Mouse (Mus musculus) heart, embryonic 13.5 days (tissue): ENCODE results near the gene Apoe. TPM values are rescaled to one million over a fixed set of nuclear protein-coding genes. Genes with fewer than 3 reads are reported as not detected.

ENCODE experiments used
- ATAC-seq: fragments of 200-750 bp; cut with Nextera tagmentation; 2 replicates; pipeline ENCODE4 v1.8.0; 2017; ENCODE audit warnings: moderate TSS enrichment; ENCODE audit not compliant: insufficient number of reproducible peaks, low FRiP score, low TSS enrichment; ENCODE audit errors: extremely low read depth
- H3K27ac ChIP-seq: fragments of 300-500 bp; sonication (generic); replicated peaks from 2 replicates; pipeline ENCODE4 v1.5.1; 2015; ENCODE audit warnings: moderate library complexity, mild to moderate bottlenecking, inconsistent platforms
- H3K27me3 ChIP-seq: fragments of 300-500 bp; sonication (generic); replicated peaks from 2 replicates; pipeline ENCODE4 v1.6.1; 2015; ENCODE audit warnings: mild to moderate bottlenecking, inconsistent platforms
- H3K36me3 ChIP-seq: fragments of 300-500 bp; sonication (generic); 2 replicates; pipeline ENCODE4 v1.6.1; 2015; ENCODE audit warnings: mild to moderate bottlenecking, inconsistent platforms
- H3K4me1 ChIP-seq: fragments of 300-500 bp; sonication (generic); 2 replicates; pipeline ENCODE4 v1.6.1; 2015; ENCODE audit warnings: inconsistent platforms
- H3K4me2 ChIP-seq: fragments of 300-500 bp; sonication (generic); 2 replicates; pipeline ENCODE4 v1.6.1; 2015; ENCODE audit warnings: inconsistent platforms, mild to moderate bottlenecking, moderate library complexity
- H3K4me3 ChIP-seq: fragments of 300-500 bp; sonication (generic); 2 replicates; pipeline ENCODE4 v1.5.1; 2015; ENCODE audit warnings: moderate library complexity, mild to moderate bottlenecking, inconsistent platforms
- H3K9ac ChIP-seq: fragments of 300-500 bp; sonication (generic); 2 replicates; pipeline ENCODE4 v1.6.1; 2015; ENCODE audit warnings: inconsistent platforms, mild to moderate bottlenecking, moderate library complexity
- H3K9me3 ChIP-seq: fragments of 300-500 bp; sonication (generic); 2 replicates; pipeline ENCODE4 v1.6.1; 2016; ENCODE audit warnings: inconsistent platforms
- WGBS: fragments of 180-500 bp; shearing (Covaris S2); methylation state at CpG from one replicate; pipeline ENCODE4 v1.1.7; 2015; ENCODE audit warnings: mixed read lengths; 5-methylcytosine and 5-hydroxymethylcytosine counted together
- polyA plus RNA-seq: library from polyadenylated mRNA; unstranded; fragments of >200 nt; fragmentation: Nextera tagmentation; extraction: Ambion mirVana; gene quantifications from 2 replicates; pipeline ENCODE4 v1.2.1, GENCODE M21; 2015

Apoe gene
- polyA plus RNA-seq, 1 experiment from 2014 or later: 480 TPM

DNA sequence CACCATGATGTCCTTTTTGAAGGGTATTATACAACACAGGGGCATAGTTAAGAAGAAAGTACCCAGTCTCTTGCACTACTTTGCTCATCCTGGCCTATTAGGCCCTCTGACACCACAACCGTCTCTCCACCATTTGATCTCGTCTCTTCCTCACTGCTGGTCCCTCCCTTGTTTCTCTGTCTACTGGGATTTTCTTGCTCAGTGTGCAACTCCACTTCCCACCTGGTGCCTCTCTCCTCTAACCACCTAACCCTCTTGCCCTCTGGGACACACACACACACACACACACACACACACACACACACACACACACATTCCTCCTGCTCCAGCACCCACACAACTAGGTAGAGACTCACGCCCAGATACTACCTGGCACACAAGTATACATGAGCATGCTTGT lies 20.1 kb downstream of the Apoe start:
- Histone ChIP-seq H3K36me3 (no peaks in the 10 kb centered on the region), H3K9me3 (no peaks in the 10 kb centered on the region), H3K27ac (no peak overlapping the region), H3K4me3 (no peak overlapping the region), H3K4me2 (no peak overlapping the region), H3K9ac (no peak overlapping the region), H3K4me1 (peaks cover 7% of the 10 kb centered on the region; the same call in 1 of the 2 replicates), H3K27me3 (no peaks in the 10 kb centered on the region)
- ATAC-seq: no peak
- 95% methylated on average over 3 of the region's 3 CpGs for WGBS

DNA sequence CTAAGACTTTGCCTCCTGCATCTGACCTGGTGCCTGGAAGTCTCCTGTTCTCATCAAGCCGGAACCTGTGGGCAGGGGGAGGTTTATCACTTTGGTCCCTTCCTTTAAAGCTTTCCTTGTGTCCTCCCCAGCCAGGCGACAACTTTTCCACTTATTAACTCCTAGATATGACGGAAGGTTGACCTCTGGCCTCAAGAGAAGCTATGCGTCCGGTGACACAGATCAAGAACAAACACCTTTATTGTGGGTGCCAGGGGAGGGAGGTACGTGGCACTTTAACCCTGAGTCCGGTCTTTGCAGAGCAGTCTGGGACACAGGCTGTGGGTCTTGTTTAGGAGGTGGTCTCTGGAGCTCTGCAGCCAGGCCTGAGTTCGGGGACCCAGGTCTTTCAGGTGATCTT lies 21.1 kb downstream of the Apoe start, which contains the start of gene Apoc2:
TSS of gene Apoc2 (minus strand) at position 70 of the 400 bp plus-strand sequence.
- ATAC-seq: no peak
- no peak within 1 kb of the TSS for H3K27ac ChIP-seq
- H3K4me1 ChIP-seq: peaks cover 7% of the 10 kb centered on the region; the same call in 1 of the 2 replicates
- no peaks in the 10 kb centered on the region for H3K9me3 ChIP-seq
- no peaks in the 10 kb centered on the region for H3K27me3 ChIP-seq
- WGBS: 52% methylated on average over 8 of the region's 8 CpGs
- no peak within 1 kb of the TSS for H3K4me3 ChIP-seq
- H3K4me2 ChIP-seq: no peak within 1 kb of the TSS
- H3K36me3 ChIP-seq: no peaks in the 10 kb centered on the region
- no peak within 1 kb of the TSS for H3K9ac ChIP-seq

DNA sequence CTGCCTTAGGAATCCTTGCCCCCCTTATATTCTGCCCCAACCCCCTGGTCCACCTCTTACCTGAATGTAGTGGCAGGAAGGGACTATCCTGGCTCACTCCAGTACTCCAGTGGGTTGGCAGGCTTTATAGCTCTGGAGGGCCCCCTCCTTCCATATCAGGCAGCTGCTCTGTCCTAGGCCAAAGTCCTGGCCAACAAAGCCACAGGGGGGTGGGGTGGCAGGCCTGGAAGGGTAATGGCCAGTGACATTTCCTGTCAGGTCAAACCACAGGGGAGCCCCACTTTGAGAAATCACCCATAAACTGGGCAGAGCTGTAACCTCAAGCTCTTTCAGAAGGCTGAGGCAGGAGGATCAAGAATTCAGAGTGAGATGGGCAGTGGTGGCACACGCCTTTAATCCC lies 22.3 kb downstream of the Apoe start:
- no peak overlapping the region for H3K4me2 ChIP-seq
- H3K4me3 ChIP-seq: no peak overlapping the region
- H3K9me3 ChIP-seq: no peaks in the 10 kb centered on the region
- 61% methylated on average over 1 of the region's 1 CpGs for WGBS
- peaks cover 7% of the 10 kb centered on the region; the same call in 1 of the 2 replicates for H3K4me1 ChIP-seq
- H3K27me3 ChIP-seq: no peaks in the 10 kb centered on the region
- H3K27ac ChIP-seq: no peak overlapping the region
- ATAC-seq: no peak
- H3K36me3 ChIP-seq: no peaks in the 10 kb centered on the region
- no peak overlapping the region for H3K9ac ChIP-seq

DNA sequence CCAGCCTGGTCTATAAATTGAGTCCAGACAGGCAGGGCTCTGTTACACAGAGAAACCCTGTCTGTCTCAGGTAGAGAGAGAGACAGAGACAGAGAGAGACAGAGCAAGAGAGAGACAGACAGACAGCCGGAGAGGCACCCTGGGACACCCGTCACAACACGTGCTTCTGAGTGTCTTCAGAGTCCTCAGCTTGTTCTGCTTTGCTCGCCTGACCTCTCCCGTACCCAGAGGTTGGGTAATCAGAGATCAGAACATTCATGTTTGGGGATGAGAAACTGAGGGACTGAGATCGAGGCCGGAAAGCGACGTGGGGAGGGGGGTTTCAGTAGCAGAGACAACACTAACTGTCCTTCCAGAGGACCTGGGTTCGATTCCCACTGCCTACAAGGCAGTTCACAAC lies 23.2 kb downstream of the Apoe start:
- Histone ChIP-seq H3K4me1 (no peaks in the 10 kb centered on the region), H3K4me2 (no peak overlapping the region), H3K36me3 (no peaks in the 10 kb centered on the region), H3K9ac (no peak overlapping the region), H3K9me3 (no peaks in the 10 kb centered on the region), H3K27me3 (no peaks in the 10 kb centered on the region), H3K4me3 (no peak overlapping the region), H3K27ac (no peak overlapping the region)
- no peak for ATAC-seq
- WGBS: 74% methylated on average over 10 of the region's 10 CpGs

DNA sequence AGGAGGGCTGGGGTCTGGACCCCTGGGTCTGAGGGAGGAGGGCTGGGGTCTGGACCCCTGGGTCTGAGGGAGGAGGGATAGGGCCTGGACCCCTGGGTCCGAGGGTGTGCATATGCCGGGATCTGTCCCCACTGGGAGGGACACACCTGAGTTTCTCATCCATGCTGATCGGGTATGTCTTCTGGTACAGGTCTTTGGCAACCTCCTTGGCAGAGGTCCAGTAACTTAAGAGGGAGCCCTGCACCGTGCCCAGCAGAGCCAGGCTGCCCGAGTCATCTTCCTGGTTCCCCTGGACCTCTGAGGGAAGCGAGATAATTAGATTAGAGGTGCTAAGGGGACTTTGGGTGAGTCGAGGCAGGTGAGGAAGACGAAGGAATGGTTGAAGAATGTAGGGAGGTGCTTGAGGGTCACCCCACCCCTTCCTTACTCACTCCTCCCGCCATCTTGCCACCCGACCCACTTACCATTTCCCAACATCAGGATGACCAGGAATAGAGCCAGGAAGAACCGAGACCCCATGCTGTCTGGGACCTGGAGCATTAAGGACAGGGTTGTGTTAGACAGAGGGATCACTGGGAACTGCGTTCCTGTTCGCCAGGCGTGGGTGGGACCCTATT lies 25.8 kb downstream of the Apoe start:
- Histone ChIP-seq H3K27ac (no peak overlapping the region), H3K4me2 (no peak overlapping the region), H3K4me1 (peaks cover 7% of the 10 kb centered on the region), H3K9ac (no peak overlapping the region), H3K9me3 (no peaks in the 10 kb centered on the region), H3K27me3 (no peaks in the 10 kb centered on the region), H3K36me3 (no peaks in the 10 kb centered on the region), H3K4me3 (no peak overlapping the region)
- ATAC-seq: no peak
- 54% methylated on average over 14 of the region's 14 CpGs for WGBS

DNA sequence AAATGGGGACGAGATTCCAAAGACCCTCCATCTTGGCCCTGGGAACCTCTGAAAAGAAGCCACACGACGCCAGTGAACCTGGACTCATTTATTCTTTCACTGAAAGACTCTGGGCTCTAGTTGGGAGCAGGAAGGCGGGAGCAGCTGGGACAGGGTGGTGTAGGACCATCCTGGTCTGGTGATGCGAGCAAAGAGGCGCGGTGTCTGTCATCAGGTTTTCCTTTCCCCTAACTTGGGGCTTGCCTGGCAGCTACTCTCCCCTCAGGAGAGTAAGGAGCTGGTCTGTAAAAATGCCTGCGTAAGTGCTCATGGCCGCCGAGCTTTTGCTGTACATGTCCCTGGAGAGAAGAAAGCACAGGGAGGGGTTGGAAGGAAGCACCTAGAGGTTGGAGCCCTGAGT lies 27.5 kb downstream of the Apoe start:
- no peaks in the 10 kb centered on the region for H3K36me3 ChIP-seq
- ATAC-seq: no peak
- WGBS: 65% methylated on average over 10 of the region's 10 CpGs
- H3K4me3 ChIP-seq: no peak overlapping the region
- H3K4me1 ChIP-seq: peaks cover 7% of the 10 kb centered on the region
- no peaks in the 10 kb centered on the region for H3K27me3 ChIP-seq
- H3K27ac ChIP-seq: no peak overlapping the region
- no peak overlapping the region for H3K4me2 ChIP-seq
- no peaks in the 10 kb centered on the region for H3K9me3 ChIP-seq
- no peak overlapping the region for H3K9ac ChIP-seq

DNA sequence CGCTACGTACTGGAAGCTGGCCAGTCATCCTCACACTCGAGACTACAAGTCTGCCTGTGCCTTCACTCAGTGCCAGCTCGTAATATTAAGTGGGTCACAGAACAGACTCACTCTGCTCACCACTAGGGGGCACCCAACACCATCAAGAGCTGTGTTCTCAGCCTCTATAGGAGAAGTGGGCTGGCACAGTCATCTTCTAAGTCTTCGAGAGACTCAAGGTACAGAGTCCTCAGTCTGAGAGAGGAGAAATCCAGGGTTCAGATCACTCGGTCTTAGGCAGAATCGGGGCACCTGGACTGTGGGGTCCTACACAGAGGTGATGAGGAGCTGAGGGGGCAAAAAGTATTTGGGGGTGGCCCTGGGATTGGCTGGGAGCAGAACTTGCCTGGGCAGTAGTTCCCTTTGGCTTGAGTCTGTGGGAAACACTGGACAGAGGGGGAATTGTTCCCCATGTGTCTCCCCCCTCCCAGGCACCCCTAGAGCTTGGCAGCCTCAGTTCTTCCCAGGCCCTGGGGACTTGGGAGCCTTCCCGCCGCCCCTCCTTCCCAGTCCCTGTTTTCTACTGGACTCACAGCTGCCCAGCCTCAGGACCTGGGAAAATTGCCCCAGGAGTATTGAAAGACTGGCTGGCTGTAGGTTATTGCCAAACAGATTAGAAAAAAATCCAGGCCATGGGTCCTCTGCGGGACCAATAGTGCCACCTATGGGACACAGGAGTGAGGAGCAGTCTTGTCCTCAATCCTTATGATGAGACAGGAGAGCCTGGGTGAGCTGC lies 29.9 kb downstream of the Apoe start:
- peak; percentile 55 for ATAC-seq
- no peaks in the 10 kb centered on the region for H3K27me3 ChIP-seq
- H3K27ac ChIP-seq: peak overlapping the region; percentile 70
- peaks cover 16% of the 10 kb centered on the region for H3K4me1 ChIP-seq
- H3K9ac ChIP-seq: peak overlapping the region; percentile 73
- peak overlapping the region; percentile 24 for H3K4me3 ChIP-seq
- H3K36me3 ChIP-seq: no peaks in the 10 kb centered on the region
- 8% methylated on average over 10 of the region's 10 CpGs for WGBS
- peak overlapping the region; percentile 56 for H3K4me2 ChIP-seq
- H3K9me3 ChIP-seq: no peaks in the 10 kb centered on the region

DNA sequence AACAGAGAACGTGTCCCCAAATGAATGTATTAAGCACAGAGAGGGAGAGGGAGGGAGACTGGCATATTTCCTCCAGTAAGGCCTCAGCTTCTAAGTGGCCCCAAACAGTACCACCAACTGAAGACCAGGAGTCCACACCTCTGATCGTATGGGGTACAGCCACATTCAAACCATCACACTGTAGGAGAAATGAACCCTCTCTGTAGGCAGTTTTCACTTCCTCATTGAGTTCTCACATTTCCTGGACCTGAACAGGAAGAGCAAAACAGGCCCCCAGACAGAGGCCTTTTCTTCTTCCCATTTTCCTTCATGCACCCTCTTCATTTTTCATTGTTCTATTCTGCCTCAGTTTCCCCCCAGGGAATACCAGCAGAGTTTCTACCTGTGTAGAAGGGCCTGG lies 31.6 kb downstream of the Apoe start:
- H3K9me3 ChIP-seq: no peaks in the 10 kb centered on the region
- H3K4me2 ChIP-seq: no peak overlapping the region
- H3K27me3 ChIP-seq: no peaks in the 10 kb centered on the region
- 73% methylated on average over 2 of the region's 2 CpGs for WGBS
- no peak overlapping the region for H3K27ac ChIP-seq
- no peak overlapping the region for H3K9ac ChIP-seq
- no peak for ATAC-seq
- peaks cover 33% of the 10 kb centered on the region for H3K4me1 ChIP-seq
- H3K4me3 ChIP-seq: no peak overlapping the region
- peaks cover 3% of the 10 kb centered on the region; the same call in 1 of the 2 replicates for H3K36me3 ChIP-seq

DNA sequence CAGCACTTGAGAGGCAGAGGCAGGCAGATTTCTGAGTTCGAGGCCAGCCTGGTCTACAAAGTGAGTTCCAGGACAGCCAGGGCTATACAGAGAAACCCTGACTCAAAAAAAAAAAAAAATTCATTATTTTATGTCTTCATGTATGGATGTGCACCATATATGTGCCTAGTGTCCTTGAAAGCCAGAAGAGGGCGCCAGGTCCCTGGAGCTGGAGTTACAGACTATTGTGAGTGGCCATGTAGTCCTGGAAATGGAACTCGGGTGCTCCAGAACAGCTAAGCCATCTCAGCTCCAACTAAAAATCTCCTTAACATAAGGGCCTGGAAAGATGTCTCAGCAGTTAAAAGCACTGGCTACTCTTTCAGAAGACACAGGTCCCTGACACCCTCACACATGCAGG lies 32.2 kb downstream of the Apoe start:
- WGBS: 57% methylated on average over 3 of the region's 3 CpGs
- Histone ChIP-seq H3K36me3 (peaks cover 10% of the 10 kb centered on the region), H3K9me3 (no peaks in the 10 kb centered on the region), H3K27me3 (no peaks in the 10 kb centered on the region), H3K4me1 (peaks cover 40% of the 10 kb centered on the region), H3K27ac (no peak overlapping the region), H3K4me3 (no peak overlapping the region), H3K9ac (no peak overlapping the region), H3K4me2 (no peak overlapping the region)
- no peak for ATAC-seq

DNA sequence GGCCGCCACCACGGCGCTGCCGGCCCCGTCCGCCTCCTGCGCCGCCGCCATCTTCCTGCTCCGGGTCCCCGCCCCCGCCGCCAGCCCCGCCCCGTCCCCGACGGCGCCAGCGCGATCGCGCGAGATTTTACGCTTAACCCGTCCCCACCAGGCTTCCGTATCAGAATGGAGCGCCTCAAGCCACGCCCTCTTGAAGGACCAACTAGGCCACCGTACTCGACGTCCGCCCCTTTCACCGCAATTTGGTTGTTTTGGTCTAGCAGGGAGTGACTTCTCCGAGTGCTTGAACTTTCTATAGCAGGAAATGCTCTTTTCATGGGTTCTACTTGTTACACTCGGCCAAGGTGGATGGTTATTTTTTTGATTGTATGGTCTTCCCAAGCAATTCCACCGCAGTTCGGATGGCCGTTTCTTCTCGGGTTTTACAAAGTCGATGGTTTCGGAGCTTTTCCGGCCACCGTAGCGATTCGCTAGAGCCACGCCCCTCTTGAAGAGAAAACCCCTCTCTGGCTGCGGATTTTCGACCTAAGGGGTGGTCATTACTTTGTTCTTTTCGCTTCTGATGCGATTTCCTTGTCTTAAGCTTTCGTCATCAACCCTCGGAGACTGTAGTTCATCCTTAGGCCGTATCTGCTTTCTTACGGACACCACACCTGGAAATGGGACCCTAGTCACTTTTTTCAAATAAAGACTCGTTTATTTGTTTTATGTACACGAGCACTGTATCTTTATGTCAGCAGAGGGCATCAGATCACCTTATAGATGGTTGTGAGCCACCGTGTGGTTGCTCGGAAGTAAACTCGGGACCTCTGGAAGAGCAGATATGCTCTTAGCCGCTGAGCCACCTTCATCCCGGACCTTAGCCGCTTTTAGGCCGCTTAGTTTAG lies 33.8 kb downstream of the Apoe start, which contains the start of gene Clptm1:
TSS of gene Clptm1 (minus strand) at position 79 of the 887 bp plus-strand sequence.
- Histone ChIP-seq H3K4me2 (peak within 1 kb of the TSS; percentile 85), H3K36me3 (peaks cover 22% of the 10 kb centered on the region), H3K9me3 (no peaks in the 10 kb centered on the region), H3K27ac (peak within 1 kb of the TSS; percentile 94), H3K4me3 (peak within 1 kb of the TSS; percentile 100), H3K9ac (peak within 1 kb of the TSS; percentile 99), H3K27me3 (no peaks in the 10 kb centered on the region), H3K4me1 (peaks cover 40% of the 10 kb centered on the region)
- peak; percentile 84 for ATAC-seq
- WGBS: under 1% methylated on average over 62 of the region's 63 CpGs

DNA sequence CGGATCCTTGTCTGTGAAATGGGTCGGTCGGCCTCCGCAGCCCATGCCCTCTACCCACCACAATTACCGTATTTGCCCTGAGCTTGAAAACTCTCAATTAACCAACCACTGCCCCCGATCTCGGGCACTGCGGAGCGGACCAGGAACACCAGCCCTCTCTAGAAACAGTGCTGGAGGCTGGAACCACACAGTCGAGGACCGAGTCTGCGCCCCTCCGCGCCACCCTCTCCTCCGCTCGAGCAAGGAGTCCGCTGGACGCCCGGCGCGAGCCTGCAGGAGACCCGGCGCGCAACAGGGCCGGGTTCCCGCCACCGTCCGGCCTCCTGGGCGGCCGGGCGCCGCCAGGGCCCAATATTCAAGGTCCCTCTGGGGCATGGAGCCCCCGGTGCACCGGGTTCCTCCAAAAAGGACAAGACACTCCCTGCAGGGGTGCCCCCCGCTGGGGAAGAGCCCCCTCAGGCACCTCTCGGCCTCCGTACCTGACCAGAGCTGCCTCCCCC lies 34.5 kb downstream of the Apoe start:
- Histone ChIP-seq H3K4me1 (peaks cover 39% of the 10 kb centered on the region), H3K27me3 (no peaks in the 10 kb centered on the region), H3K36me3 (peaks cover 28% of the 10 kb centered on the region), H3K4me2 (peak overlapping the region; percentile 85), H3K27ac (peak overlapping the region; percentile 94), H3K9me3 (no peaks in the 10 kb centered on the region), H3K9ac (peak overlapping the region; percentile 99), H3K4me3 (peak overlapping the region; percentile 100)
- under 1% methylated on average over 37 of the region's 37 CpGs for WGBS
- peak; percentile 47 for ATAC-seq
